Mouse (Mus musculus): ENCODE results near the gene Krcc1.

- no peak for TF ChIP-seq CTCF (IDR thresholded peaks at IDR 0.05; ENCODE audit: low read depth)
- no peak for TF ChIP-seq EP300 (IDR thresholded peaks at IDR 0.05; ENCODE audit: low read depth)
These were observed 36.0 kb downstream of the Krcc1 start for GRCm38 (mm10) chr6:71307486-71307885.
